Mouse (Mus musculus): ENCODE data around the gene Slc17a8. TPM values are rescaled to one million over a fixed set of nuclear protein-coding genes. Genes with fewer than 3 reads are reported as not detected.

Gene Slc17a8
- polyA plus RNA-seq, 1 experiment from 2014 or later = 2.6 TPM

- H3K27me3 ChIP-seq = no peaks in the 10 kb centered on the region
- 74% methylated on average over 5 of the region's 5 CpGs for WGBS
- no peak overlapping the region for H3K4me3 ChIP-seq
- H3K9me3 ChIP-seq (replicated peaks) = no peaks in the 10 kb centered on the region
- H3K9ac ChIP-seq = no peak overlapping the region
- no peaks in the 10 kb centered on the region for H3K36me3 ChIP-seq
- H3K4me2 ChIP-seq (replicated peaks) = no peak overlapping the region
- H3K4me1 ChIP-seq = no peaks in the 10 kb centered on the region
- H3K27ac ChIP-seq = no peak overlapping the region
- no peak for ATAC-seq (ENCODE audit: low FRiP score)
Measured at GRCm38 (mm10) chr10:89631831-89632230, 10.8 kb upstream of the Slc17a8 start.

- Histone ChIP-seq H3K4me1 (no peaks in the 10 kb centered on the region), H3K9me3 (replicated peaks) (no peaks in the 10 kb centered on the region), H3K9ac (no peak overlapping the region), H3K4me2 (replicated peaks) (no peak overlapping the region), H3K27ac (no peak overlapping the region), H3K36me3 (no peaks in the 10 kb centered on the region), H3K27me3 (no peaks in the 10 kb centered on the region), H3K4me3 (no peak overlapping the region)
- WGBS = 94% methylated on average over 1 of the region's 1 CpGs
- no peak for ATAC-seq (ENCODE audit: low FRiP score)
Measured at GRCm38 (mm10) chr10:89630564-89630963, 9.5 kb upstream of the Slc17a8 start.

GRCm38 (mm10) chr10:89630052-89630451, 9.0 kb upstream of the Slc17a8 start:
- Histone ChIP-seq H3K9me3 (replicated peaks) (no peaks in the 10 kb centered on the region), H3K27ac (no peak overlapping the region), H3K4me1 (no peaks in the 10 kb centered on the region), H3K27me3 (no peaks in the 10 kb centered on the region), H3K4me3 (no peak overlapping the region), H3K9ac (no peak overlapping the region), H3K4me2 (replicated peaks) (no peak overlapping the region), H3K36me3 (no peaks in the 10 kb centered on the region)
- 33% methylated on average over 3 of the region's 3 CpGs for WGBS
- peak; percentile 80 for ATAC-seq (ENCODE audit: low FRiP score)

GRCm38 (mm10) chr10:89626714-89627113, 5.7 kb upstream of the Slc17a8 start:
- Histone ChIP-seq H3K27ac (no peak overlapping the region), H3K4me2 (replicated peaks) (no peak overlapping the region), H3K9me3 (replicated peaks) (no peaks in the 10 kb centered on the region), H3K27me3 (no peaks in the 10 kb centered on the region), H3K36me3 (no peaks in the 10 kb centered on the region), H3K4me3 (no peak overlapping the region), H3K9ac (no peak overlapping the region), H3K4me1 (no peaks in the 10 kb centered on the region)
- 88% methylated on average over 2 of the region's 2 CpGs for WGBS
- no peak for ATAC-seq (ENCODE audit: low FRiP score)

- no peak overlapping the region for H3K4me3 ChIP-seq
- no peak overlapping the region for H3K27ac ChIP-seq
- H3K9ac ChIP-seq = no peak overlapping the region
- H3K9me3 ChIP-seq (replicated peaks) = no peaks in the 10 kb centered on the region
- H3K36me3 ChIP-seq = no peaks in the 10 kb centered on the region
- no peak for ATAC-seq (ENCODE audit: low FRiP score)
- H3K4me1 ChIP-seq = no peaks in the 10 kb centered on the region
- 0 out of 2 replicates have a peak, but pooled peaks cover 3% of the 10 kb centered on the region for H3K27me3 ChIP-seq
- WGBS = 90% methylated on average over 2 of the region's 2 CpGs
- no peak overlapping the region for H3K4me2 ChIP-seq (replicated peaks)
Measured at GRCm38 (mm10) chr10:89624196-89624595, 3.1 kb upstream of the Slc17a8 start.

- H3K9me3 ChIP-seq (replicated peaks) = no peaks in the 10 kb centered on the region
- no peaks in the 10 kb centered on the region for H3K27me3 ChIP-seq
- no peak overlapping the region for H3K27ac ChIP-seq
- H3K9ac ChIP-seq = no peak overlapping the region
- no peak overlapping the region for H3K4me3 ChIP-seq
- no peak overlapping the region for H3K4me2 ChIP-seq (replicated peaks)
- H3K36me3 ChIP-seq = no peaks in the 10 kb centered on the region
- no peaks in the 10 kb centered on the region for H3K4me1 ChIP-seq
- ATAC-seq (ENCODE audit: low FRiP score) = no peak
- WGBS = 84% methylated on average over 5 of the region's 5 CpGs
Measured at GRCm38 (mm10) chr10:89599311-89599710, 21.7 kb downstream of the Slc17a8 start.

- Histone ChIP-seq H3K9me3 (replicated peaks) (no peaks in the 10 kb centered on the region), H3K9ac (no peak overlapping the region), H3K4me3 (no peak overlapping the region), H3K36me3 (no peaks in the 10 kb centered on the region), H3K27me3 (no peaks in the 10 kb centered on the region), H3K4me1 (0 out of 2 replicates have a peak, but pooled peaks cover 3% of the 10 kb centered on the region), H3K4me2 (replicated peaks) (no peak overlapping the region), H3K27ac (no peak overlapping the region)
- WGBS = 77% methylated on average over 4 of the region's 4 CpGs
- no peak for ATAC-seq (ENCODE audit: low FRiP score)
Measured at GRCm38 (mm10) chr10:89597275-89597674, 23.8 kb downstream of the Slc17a8 start.

- no peak for ATAC-seq (ENCODE audit: low FRiP score)
- Histone ChIP-seq H3K27ac (no peak overlapping the region), H3K36me3 (no peaks in the 10 kb centered on the region), H3K4me1 (0 out of 2 replicates have a peak, but pooled peaks cover 3% of the 10 kb centered on the region), H3K4me3 (no peak overlapping the region), H3K4me2 (replicated peaks) (no peak overlapping the region), H3K9ac (no peak overlapping the region), H3K27me3 (no peaks in the 10 kb centered on the region), H3K9me3 (replicated peaks) (no peaks in the 10 kb centered on the region)
- WGBS = 88% methylated on average over 5 of the region's 5 CpGs
Measured at GRCm38 (mm10) chr10:89595935-89596334, 25.1 kb downstream of the Slc17a8 start.

GRCm38 (mm10) chr10:89595514-89595913, 25.5 kb downstream of the Slc17a8 start:
- Histone ChIP-seq H3K27me3 (no peaks in the 10 kb centered on the region), H3K9ac (no peak overlapping the region), H3K27ac (no peak overlapping the region), H3K4me1 (0 out of 2 replicates have a peak, but pooled peaks cover 3% of the 10 kb centered on the region), H3K9me3 (replicated peaks) (no peaks in the 10 kb centered on the region), H3K4me3 (no peak overlapping the region), H3K36me3 (no peaks in the 10 kb centered on the region), H3K4me2 (replicated peaks) (no peak overlapping the region)
- ATAC-seq (ENCODE audit: low FRiP score) = no peak
- 75% methylated on average over 1 of the region's 1 CpGs for WGBS

- Histone ChIP-seq H3K36me3 (no peaks in the 10 kb centered on the region), H3K4me2 (replicated peaks) (no peak overlapping the region), H3K27me3 (no peaks in the 10 kb centered on the region), H3K4me3 (no peak overlapping the region), H3K9me3 (replicated peaks) (no peaks in the 10 kb centered on the region), H3K27ac (no peak overlapping the region), H3K9ac (no peak overlapping the region), H3K4me1 (0 out of 2 replicates have a peak, but pooled peaks cover 3% of the 10 kb centered on the region)
- ATAC-seq (ENCODE audit: low FRiP score) = no peak
- WGBS = 92% methylated on average over 4 of the region's 4 CpGs
Measured at GRCm38 (mm10) chr10:89594309-89594708, 26.7 kb downstream of the Slc17a8 start.

- peak; percentile 50; the same call in 1 of the 2 replicates for ATAC-seq (ENCODE audit: low FRiP score)
- Histone ChIP-seq H3K9me3 (replicated peaks) (no peaks in the 10 kb centered on the region), H3K4me1 (0 out of 2 replicates have a peak, but pooled peaks cover 3% of the 10 kb centered on the region), H3K27me3 (no peaks in the 10 kb centered on the region), H3K9ac (no peak overlapping the region), H3K36me3 (no peaks in the 10 kb centered on the region), H3K4me2 (replicated peaks) (no peak overlapping the region), H3K4me3 (no peak overlapping the region), H3K27ac (no peak overlapping the region)
- WGBS = 45% methylated on average over 4 of the region's 4 CpGs
Measured at GRCm38 (mm10) chr10:89592797-89593196, 28.3 kb downstream of the Slc17a8 start.

GRCm38 (mm10) chr10:89589877-89590276, 31.2 kb downstream of the Slc17a8 start:
- Histone ChIP-seq H3K27ac (no peak overlapping the region), H3K27me3 (no peaks in the 10 kb centered on the region), H3K4me2 (replicated peaks) (no peak overlapping the region), H3K9me3 (replicated peaks) (no peaks in the 10 kb centered on the region), H3K9ac (no peak overlapping the region), H3K4me1 (0 out of 2 replicates have a peak, but pooled peaks cover 3% of the 10 kb centered on the region), H3K4me3 (no peak overlapping the region), H3K36me3 (no peaks in the 10 kb centered on the region)
- ATAC-seq (ENCODE audit: low FRiP score) = no peak
- WGBS = 97% methylated on average over 1 of the region's 1 CpGs

GRCm38 (mm10) chr10:89588708-89589107, 32.3 kb downstream of the Slc17a8 start:
- H3K27ac ChIP-seq = no peak overlapping the region
- no peaks in the 10 kb centered on the region for H3K36me3 ChIP-seq
- H3K4me2 ChIP-seq (replicated peaks) = no peak overlapping the region
- ATAC-seq (ENCODE audit: low FRiP score) = no peak
- WGBS = 97% methylated on average over 1 of the region's 1 CpGs
- no peaks in the 10 kb centered on the region for H3K27me3 ChIP-seq
- no peak overlapping the region for H3K9ac ChIP-seq
- no peaks in the 10 kb centered on the region for H3K9me3 ChIP-seq (replicated peaks)
- no peak overlapping the region for H3K4me3 ChIP-seq
- 0 out of 2 replicates have a peak, but pooled peaks cover 3% of the 10 kb centered on the region for H3K4me1 ChIP-seq

All from hindbrain, embryonic 12.5 days (tissue).